Mouse (Mus musculus): ENCODE results near the gene Szt2. TPM values are rescaled to one million over a fixed set of nuclear protein-coding genes. Genes with fewer than 3 reads are reported as not detected.

Szt2 gene
- polyA plus RNA-seq, 1 experiment from 2014 or later: 11.8 TPM

GRCm38 (mm10) chr4:118427768-118428451 is 18.8 kb upstream of the Szt2 start, which contains the start of gene Elovl1:
Gene Elovl1, plus strand, starts transcription at chr4:118428093.
- H3K4me3 ChIP-seq: peak within 1 kb of the TSS; percentile 59
- ATAC-seq (ENCODE audit: low FRiP score, low read depth): peak; percentile 92

GRCm38 (mm10) chr4:118427415-118427767 is 18.3 kb upstream of the Szt2 start:
- Histone ChIP-seq H3K36me3 (peaks cover 26% of the 10 kb centered on the region), H3K4me2 (replicated peaks) (peak overlapping the region; percentile 85), H3K9ac (peak overlapping the region; percentile 67), H3K27ac (peak overlapping the region; percentile 54; the same call in 1 of the 2 replicates), H3K9me3 (no peaks in the 10 kb centered on the region), H3K27me3 (replicated peaks) (no peaks in the 10 kb centered on the region), H3K4me3 (peak overlapping the region; percentile 59), H3K4me1 (peaks cover 19% of the 10 kb centered on the region)
- no peak; the same call in 1 of the 2 replicates for ATAC-seq (ENCODE audit: low FRiP score, low read depth)
- 1% methylated on average over 5 of the region's 5 CpGs for WGBS

More at GRCm38 (mm10) chr4:118427768-118428451, 18.8 kb upstream of the Szt2 start, which contains the start of gene Elovl1:
- peak within 1 kb of the TSS; percentile 67 for H3K9ac ChIP-seq
- peak within 1 kb of the TSS; percentile 54; the same call in 1 of the 2 replicates for H3K27ac ChIP-seq
- H3K27me3 ChIP-seq (replicated peaks): no peaks in the 10 kb centered on the region
- WGBS: under 1% methylated on average over 19 of the region's 31 CpGs
- H3K9me3 ChIP-seq: no peaks in the 10 kb centered on the region
- H3K36me3 ChIP-seq: peaks cover 32% of the 10 kb centered on the region
- peak within 1 kb of the TSS; percentile 85 for H3K4me2 ChIP-seq (replicated peaks)
- peaks cover 19% of the 10 kb centered on the region for H3K4me1 ChIP-seq

- no peak for ATAC-seq (ENCODE audit: low FRiP score, low read depth)
- Histone ChIP-seq H3K27ac (no peak overlapping the region), H3K27me3 (replicated peaks) (no peaks in the 10 kb centered on the region), H3K9ac (no peak overlapping the region), H3K9me3 (no peaks in the 10 kb centered on the region), H3K4me3 (no peak overlapping the region), H3K36me3 (peaks cover 23% of the 10 kb centered on the region), H3K4me1 (peaks cover 19% of the 10 kb centered on the region), H3K4me2 (replicated peaks) (no peak overlapping the region)
- 97% methylated on average over 1 of the region's 1 CpGs for WGBS
These were observed 16.3 kb upstream of the Szt2 start for GRCm38 (mm10) chr4:118425374-118425773.

GRCm38 (mm10) chr4:118424541-118425160 is 15.6 kb upstream of the Szt2 start:
- H3K4me2 ChIP-seq (replicated peaks): no peak overlapping the region
- H3K36me3 ChIP-seq: peaks cover 28% of the 10 kb centered on the region
- H3K9ac ChIP-seq: no peak overlapping the region
- peaks cover 19% of the 10 kb centered on the region for H3K4me1 ChIP-seq
- no peak for ATAC-seq (ENCODE audit: low FRiP score, low read depth)
- WGBS: 87% methylated on average over 4 of the region's 4 CpGs
- no peaks in the 10 kb centered on the region for H3K9me3 ChIP-seq
- H3K4me3 ChIP-seq: no peak overlapping the region
- H3K27me3 ChIP-seq (replicated peaks): no peaks in the 10 kb centered on the region
- no peak overlapping the region for H3K27ac ChIP-seq

GRCm38 (mm10) chr4:118421384-118421783 is 12.3 kb upstream of the Szt2 start:
- H3K27me3 ChIP-seq (replicated peaks): no peaks in the 10 kb centered on the region
- H3K27ac ChIP-seq: no peak overlapping the region
- H3K9me3 ChIP-seq: no peaks in the 10 kb centered on the region
- H3K4me3 ChIP-seq: no peak overlapping the region
- no peaks in the 10 kb centered on the region for H3K4me1 ChIP-seq
- no peak overlapping the region for H3K9ac ChIP-seq
- no peak overlapping the region for H3K4me2 ChIP-seq (replicated peaks)
- 85% methylated on average over 3 of the region's 3 CpGs for WGBS
- ATAC-seq (ENCODE audit: low FRiP score, low read depth): no peak
- H3K36me3 ChIP-seq: peaks cover 56% of the 10 kb centered on the region

- Histone ChIP-seq H3K27me3 (replicated peaks) (no peaks in the 10 kb centered on the region), H3K4me2 (replicated peaks) (no peak overlapping the region), H3K4me3 (no peak overlapping the region), H3K4me1 (no peaks in the 10 kb centered on the region), H3K36me3 (peaks cover 94% of the 10 kb centered on the region), H3K9ac (no peak overlapping the region), H3K9me3 (no peaks in the 10 kb centered on the region), H3K27ac (no peak overlapping the region)
- WGBS: 89% methylated on average over 13 of the region's 13 CpGs
- ATAC-seq (ENCODE audit: low FRiP score, low read depth): no peak
These were observed 8.2 kb upstream of the Szt2 start for GRCm38 (mm10) chr4:118417112-118417797.

GRCm38 (mm10) chr4:118416329-118416728 is 7.3 kb upstream of the Szt2 start:
- Histone ChIP-seq H3K9me3 (no peaks in the 10 kb centered on the region), H3K4me3 (no peak overlapping the region), H3K27me3 (replicated peaks) (no peaks in the 10 kb centered on the region), H3K4me1 (no peaks in the 10 kb centered on the region), H3K27ac (no peak overlapping the region), H3K9ac (no peak overlapping the region), H3K4me2 (replicated peaks) (no peak overlapping the region), H3K36me3 (peaks cover 95% of the 10 kb centered on the region)
- no peak for ATAC-seq (ENCODE audit: low FRiP score, low read depth)
- WGBS: 93% methylated on average over 5 of the region's 5 CpGs

- Histone ChIP-seq H3K4me1 (no peaks in the 10 kb centered on the region), H3K9ac (no peak overlapping the region), H3K27me3 (replicated peaks) (no peaks in the 10 kb centered on the region), H3K9me3 (no peaks in the 10 kb centered on the region), H3K4me3 (no peak overlapping the region), H3K36me3 (peaks cover 92% of the 10 kb centered on the region), H3K27ac (no peak overlapping the region), H3K4me2 (replicated peaks) (no peak overlapping the region)
- WGBS: 87% methylated on average over 2 of the region's 2 CpGs
- ATAC-seq (ENCODE audit: low FRiP score, low read depth): no peak
These were observed 6.7 kb upstream of the Szt2 start for GRCm38 (mm10) chr4:118415779-118416178.

- Histone ChIP-seq H3K27me3 (replicated peaks) (no peaks in the 10 kb centered on the region), H3K4me3 (no peak overlapping the region), H3K9me3 (no peaks in the 10 kb centered on the region), H3K9ac (no peak overlapping the region), H3K27ac (no peak overlapping the region), H3K36me3 (peaks cover 72% of the 10 kb centered on the region), H3K4me1 (peaks cover 12% of the 10 kb centered on the region), H3K4me2 (replicated peaks) (no peak overlapping the region)
- 95% methylated on average over 5 of the region's 5 CpGs for WGBS
- ATAC-seq (ENCODE audit: low FRiP score, low read depth): no peak
These were observed 4.5 kb upstream of the Szt2 start for GRCm38 (mm10) chr4:118413553-118413952.

- Histone ChIP-seq H3K9ac (no peak overlapping the region), H3K4me1 (peaks cover 19% of the 10 kb centered on the region), H3K27me3 (replicated peaks) (no peaks in the 10 kb centered on the region), H3K4me2 (replicated peaks) (no peak overlapping the region), H3K36me3 (peaks cover 48% of the 10 kb centered on the region), H3K4me3 (no peak overlapping the region), H3K9me3 (no peaks in the 10 kb centered on the region), H3K27ac (no peak overlapping the region)
- ATAC-seq (ENCODE audit: low FRiP score, low read depth): no peak
- 93% methylated on average over 5 of the region's 5 CpGs for WGBS
These were observed 1.8 kb upstream of the Szt2 start for GRCm38 (mm10) chr4:118410871-118411270.

- Histone ChIP-seq H3K4me2 (replicated peaks) (no peak overlapping the region), H3K36me3 (peaks cover 60% of the 10 kb centered on the region), H3K9me3 (no peaks in the 10 kb centered on the region), H3K27me3 (replicated peaks) (no peaks in the 10 kb centered on the region), H3K9ac (no peak overlapping the region), H3K27ac (no peak overlapping the region), H3K4me3 (no peak overlapping the region), H3K4me1 (no peaks in the 10 kb centered on the region)
- WGBS: 94% methylated on average over 12 of the region's 12 CpGs
- ATAC-seq (ENCODE audit: low FRiP score, low read depth): no peak
These were observed 6.4 kb downstream of the Szt2 start for GRCm38 (mm10) chr4:118402701-118403100.

- H3K36me3 ChIP-seq: peaks cover 68% of the 10 kb centered on the region
- no peaks in the 10 kb centered on the region for H3K9me3 ChIP-seq
- no peaks in the 10 kb centered on the region for H3K4me1 ChIP-seq
- no peak overlapping the region for H3K4me2 ChIP-seq (replicated peaks)
- H3K27ac ChIP-seq: no peak overlapping the region
- 94% methylated on average over 5 of the region's 5 CpGs for WGBS
- no peak for ATAC-seq (ENCODE audit: low FRiP score, low read depth)
- no peak overlapping the region for H3K9ac ChIP-seq
- H3K4me3 ChIP-seq: no peak overlapping the region
- H3K27me3 ChIP-seq (replicated peaks): no peaks in the 10 kb centered on the region
These were observed 7.2 kb downstream of the Szt2 start for GRCm38 (mm10) chr4:118401918-118402317.
